Mouse (Mus musculus): Measurements from ENCODE around the gene Fam69b. TPM values are rescaled to one million over a fixed set of nuclear protein-coding genes. Genes with fewer than 3 reads are reported as not detected.

The Fam69b gene
- polyA plus RNA-seq, 1 experiment from 2014 or later = 40.4 TPM

DNA sequence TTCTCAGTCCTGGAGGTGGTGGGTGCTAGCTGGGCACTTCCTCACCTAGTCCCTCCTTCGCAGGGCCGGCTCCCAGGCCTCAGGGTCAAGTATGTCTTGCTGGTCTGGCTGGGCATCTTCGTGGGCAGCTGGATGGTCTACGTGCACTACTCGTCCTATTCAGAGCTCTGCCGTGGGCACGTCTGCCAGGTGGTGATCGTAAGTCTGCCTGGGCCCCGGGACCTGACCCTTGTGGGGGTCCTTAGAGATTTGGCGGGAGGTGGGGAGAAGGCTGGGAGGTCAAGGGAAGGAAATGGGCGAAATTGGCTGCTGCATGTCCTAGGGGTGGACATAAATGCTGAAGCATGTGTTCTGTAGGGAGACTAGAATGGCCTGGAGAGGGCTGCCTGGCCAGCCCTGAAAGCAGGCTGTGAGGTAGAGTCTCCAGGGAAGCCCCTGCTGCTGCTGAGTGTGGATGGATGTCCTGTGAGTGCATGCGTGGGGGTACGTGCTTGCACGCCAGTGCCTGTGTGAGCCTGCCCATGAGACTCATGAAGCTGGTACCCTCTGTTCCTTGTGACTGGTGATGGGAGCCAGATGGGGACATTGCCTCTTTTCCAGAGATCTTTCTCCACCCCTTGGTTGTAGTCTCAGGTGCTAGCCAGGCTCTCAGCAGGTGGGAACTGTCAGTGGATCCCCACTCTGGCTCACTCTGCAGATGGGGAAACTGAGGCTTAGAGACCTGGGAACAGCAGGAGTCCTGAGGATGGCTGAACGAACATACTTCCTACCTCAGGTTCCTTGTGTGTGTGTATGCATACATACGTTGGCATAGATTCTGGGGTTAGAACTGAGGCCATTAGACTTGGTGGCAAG lies 4.5 kb downstream of the Fam69b start:
- ATAC-seq (replicated peaks; ENCODE audit: insufficient number of reproducible peaks, low FRiP score, low TSS enrichment, low read depth) (no peak), DNase-seq (ENCODE audit: low spot score) (no peak)
- H3K4me3 ChIP-seq (ENCODE audit: low read depth, low read length) = no peak overlapping the region
- no peak overlapping the region for H3K9ac ChIP-seq (replicated peaks; ENCODE audit: low read length)
- H3K27ac ChIP-seq (replicated peaks; ENCODE audit: low read depth, low read length) = no peak overlapping the region
- H3K27me3 ChIP-seq (ENCODE audit: control insufficient read depth, insufficient read depth, low read length) = no peaks in the 10 kb centered on the region; the same call in 1 of the 2 replicates
- peaks cover 3% of the 10 kb centered on the region; the same call in 1 of the 2 replicates for H3K4me1 ChIP-seq (ENCODE audit: control insufficient read depth, insufficient read depth, low read length)
- no peak overlapping the region for H3K4me2 ChIP-seq (ENCODE audit: low read depth, low read length)
- H3K36me3 ChIP-seq (replicated peaks; ENCODE audit: control insufficient read depth, insufficient read depth, low read depth, low read length) = peaks cover 13% of the 10 kb centered on the region
- WGBS = 85% methylated on average over 16 of the region's 16 CpGs
- no peaks in the 10 kb centered on the region for H3K9me3 ChIP-seq (replicated peaks; ENCODE audit: control insufficient read depth, low read length)

DNA sequence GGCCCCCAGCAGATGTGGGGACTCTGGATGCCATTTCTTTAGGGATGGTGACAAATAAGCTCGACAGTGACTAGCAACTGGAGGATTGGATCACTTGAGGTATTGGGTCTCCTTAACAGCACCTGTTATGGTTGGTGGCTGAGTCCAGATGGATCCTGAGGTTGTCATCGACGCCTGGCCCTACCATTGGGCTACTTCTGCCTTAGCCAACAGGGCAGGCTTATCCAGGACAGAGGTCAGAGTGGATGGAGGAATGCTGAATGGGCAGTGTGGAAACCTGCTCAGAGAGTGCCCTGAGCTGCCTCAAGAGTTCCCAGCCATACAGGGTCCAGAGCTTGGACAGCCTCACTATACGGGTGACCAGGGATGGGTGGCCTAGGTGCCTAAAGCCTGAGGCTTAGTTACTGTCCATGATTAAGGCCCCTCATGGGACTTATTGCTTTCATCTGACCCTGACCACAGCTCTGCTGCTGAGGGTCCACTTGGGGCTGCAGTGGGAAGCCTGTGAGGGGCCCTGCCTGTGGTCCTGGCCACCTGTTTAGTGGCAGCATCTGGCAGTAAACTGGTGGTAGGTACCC lies 5.8 kb downstream of the Fam69b start:
- WGBS = 64% methylated on average over 4 of the region's 4 CpGs
- Histone ChIP-seq H3K27me3 (ENCODE audit: control insufficient read depth, insufficient read depth, low read length) (no peaks in the 10 kb centered on the region), H3K36me3 (replicated peaks; ENCODE audit: control insufficient read depth, insufficient read depth, low read depth, low read length) (peaks cover 13% of the 10 kb centered on the region), H3K4me1 (ENCODE audit: control insufficient read depth, insufficient read depth, low read length) (peaks cover 3% of the 10 kb centered on the region; the same call in 1 of the 2 replicates), H3K9me3 (replicated peaks; ENCODE audit: control insufficient read depth, low read length) (no peaks in the 10 kb centered on the region), H3K27ac (replicated peaks; ENCODE audit: low read depth, low read length) (no peak overlapping the region), H3K4me2 (ENCODE audit: low read depth, low read length) (no peak overlapping the region), H3K4me3 (ENCODE audit: low read depth, low read length) (no peak overlapping the region), H3K9ac (replicated peaks; ENCODE audit: low read length) (no peak overlapping the region)
- ATAC-seq (replicated peaks; ENCODE audit: insufficient number of reproducible peaks, low FRiP score, low TSS enrichment, low read depth) (no peak), DNase-seq (ENCODE audit: low spot score) (no peak)

DNA sequence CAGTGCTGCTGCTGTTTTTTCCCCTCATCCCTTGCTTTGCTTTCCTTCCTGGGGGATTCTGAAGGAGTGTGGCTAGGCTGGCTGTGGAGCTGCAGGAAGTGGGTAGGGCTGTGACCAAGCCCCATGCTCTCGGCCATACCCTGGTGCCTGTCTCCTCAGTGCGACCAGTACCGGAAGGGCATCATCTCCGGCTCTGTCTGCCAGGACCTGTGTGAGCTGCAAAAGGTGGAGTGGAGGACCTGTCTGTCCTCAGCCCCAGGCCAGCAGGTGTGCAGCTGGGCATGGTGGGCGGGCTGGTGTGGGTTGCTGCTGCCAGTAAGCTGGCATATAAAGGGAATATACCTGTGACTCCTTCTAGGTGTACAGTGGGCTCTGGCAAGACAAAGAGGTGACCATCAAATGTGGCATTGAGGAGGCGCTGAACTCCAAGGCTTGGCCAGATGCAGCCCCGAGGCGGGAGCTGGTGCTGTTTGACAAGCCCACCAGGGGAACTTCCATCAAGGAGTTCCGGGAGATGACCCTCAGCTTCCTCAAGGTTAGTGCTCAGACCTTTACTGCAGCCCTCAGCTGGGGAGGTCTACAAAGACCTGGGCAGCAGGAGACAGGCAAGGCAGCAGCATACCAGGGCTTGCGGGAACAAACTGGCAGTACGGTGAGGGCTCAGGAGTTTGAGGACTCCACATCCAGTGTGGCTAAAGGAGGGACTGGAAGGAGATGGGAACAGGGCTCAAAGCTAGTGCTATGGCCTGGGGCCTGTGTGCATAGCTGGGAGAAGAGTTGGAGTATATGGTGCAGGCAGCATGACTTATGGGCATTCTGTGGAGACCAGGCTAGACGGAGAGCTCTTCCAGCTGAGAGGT lies 6.6 kb downstream of the Fam69b start:
- Histone ChIP-seq H3K27me3 (ENCODE audit: control insufficient read depth, insufficient read depth, low read length) (no peaks in the 10 kb centered on the region), H3K36me3 (replicated peaks; ENCODE audit: control insufficient read depth, insufficient read depth, low read depth, low read length) (peaks cover 13% of the 10 kb centered on the region), H3K9ac (replicated peaks; ENCODE audit: low read length) (no peak overlapping the region), H3K4me2 (ENCODE audit: low read depth, low read length) (no peak overlapping the region), H3K27ac (replicated peaks; ENCODE audit: low read depth, low read length) (no peak overlapping the region), H3K4me3 (ENCODE audit: low read depth, low read length) (no peak overlapping the region), H3K9me3 (replicated peaks; ENCODE audit: control insufficient read depth, low read length) (no peaks in the 10 kb centered on the region), H3K4me1 (ENCODE audit: control insufficient read depth, insufficient read depth, low read length) (no peaks in the 10 kb centered on the region; the same call in 1 of the 2 replicates)
- DNase-seq (ENCODE audit: low spot score) (no peak), ATAC-seq (replicated peaks; ENCODE audit: insufficient number of reproducible peaks, low FRiP score, low TSS enrichment, low read depth) (no peak)
- WGBS = 63% methylated on average over 12 of the region's 12 CpGs

DNA sequence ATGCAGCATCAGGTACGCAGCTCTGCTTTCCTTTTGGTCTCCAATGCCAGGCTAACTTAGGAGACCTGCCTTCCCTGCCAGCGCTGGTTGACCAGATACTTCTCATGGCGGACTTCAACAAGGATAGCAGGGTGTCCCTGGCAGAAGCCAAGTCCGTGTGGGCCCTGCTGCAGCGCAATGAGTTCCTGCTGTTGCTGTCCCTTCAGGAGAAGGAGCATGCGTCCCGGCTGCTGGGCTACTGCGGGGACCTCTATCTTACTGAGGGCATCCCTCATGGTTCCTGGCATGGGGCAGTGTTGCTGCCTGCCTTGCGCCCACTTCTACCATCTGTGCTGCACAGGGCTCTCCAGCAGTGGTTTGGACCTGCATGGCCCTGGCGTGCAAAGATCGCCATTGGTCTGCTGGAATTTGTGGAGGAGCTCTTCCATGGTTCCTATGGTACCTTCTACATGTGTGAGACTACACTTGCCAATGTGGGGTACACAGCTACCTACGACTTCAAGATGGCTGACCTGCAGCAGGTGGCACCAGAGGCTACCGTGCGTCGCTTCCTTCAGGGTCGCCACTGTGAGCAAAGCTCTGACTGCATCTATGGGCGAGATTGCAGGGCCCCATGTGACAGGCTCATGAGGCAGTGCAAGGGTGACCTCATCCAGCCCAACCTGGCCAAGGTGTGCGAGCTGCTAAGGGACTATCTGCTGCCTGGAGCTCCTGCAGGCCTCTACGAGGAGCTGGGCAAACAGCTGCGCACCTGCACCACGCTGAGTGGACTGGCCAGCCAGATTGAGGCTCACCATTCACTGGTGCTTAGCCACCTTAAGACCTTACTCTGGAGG lies 7.5 kb downstream of the Fam69b start:
- Histone ChIP-seq H3K9me3 (replicated peaks; ENCODE audit: control insufficient read depth, low read length) (no peaks in the 10 kb centered on the region), H3K4me2 (ENCODE audit: low read depth, low read length) (no peak overlapping the region), H3K27me3 (ENCODE audit: control insufficient read depth, insufficient read depth, low read length) (no peaks in the 10 kb centered on the region), H3K4me1 (ENCODE audit: control insufficient read depth, insufficient read depth, low read length) (no peaks in the 10 kb centered on the region; the same call in 1 of the 2 replicates), H3K4me3 (ENCODE audit: low read depth, low read length) (no peak overlapping the region), H3K9ac (replicated peaks; ENCODE audit: low read length) (no peak overlapping the region), H3K27ac (replicated peaks; ENCODE audit: low read depth, low read length) (no peak overlapping the region), H3K36me3 (replicated peaks; ENCODE audit: control insufficient read depth, insufficient read depth, low read depth, low read length) (peaks cover 13% of the 10 kb centered on the region)
- DNase-seq (ENCODE audit: low spot score) (no peak), ATAC-seq (replicated peaks; ENCODE audit: insufficient number of reproducible peaks, low FRiP score, low TSS enrichment, low read depth) (no peak)
- 74% methylated on average over 21 of the region's 21 CpGs for WGBS

DNA sequence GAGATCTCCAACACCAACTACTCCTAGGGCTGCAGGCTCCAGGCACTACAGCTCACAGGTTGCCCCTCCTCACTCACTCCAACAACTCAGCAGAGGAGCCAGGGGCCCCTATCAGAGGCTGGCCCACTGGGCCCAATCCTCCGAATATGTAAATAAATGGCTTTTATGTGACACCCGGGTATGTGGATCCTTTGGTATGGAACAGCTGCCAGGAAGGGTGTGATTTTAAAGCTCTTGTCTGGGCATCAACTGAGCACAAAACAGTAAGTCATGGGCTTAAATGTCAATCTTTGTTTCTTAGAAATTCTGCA lies 8.0 kb downstream of the Fam69b start:
- Histone ChIP-seq H3K4me1 (ENCODE audit: control insufficient read depth, insufficient read depth, low read length) (no peaks in the 10 kb centered on the region; the same call in 1 of the 2 replicates), H3K9me3 (replicated peaks; ENCODE audit: control insufficient read depth, low read length) (no peaks in the 10 kb centered on the region), H3K27me3 (ENCODE audit: control insufficient read depth, insufficient read depth, low read length) (no peaks in the 10 kb centered on the region), H3K36me3 (replicated peaks; ENCODE audit: control insufficient read depth, insufficient read depth, low read depth, low read length) (peaks cover 13% of the 10 kb centered on the region), H3K27ac (replicated peaks; ENCODE audit: low read depth, low read length) (no peak overlapping the region), H3K4me2 (ENCODE audit: low read depth, low read length) (no peak overlapping the region), H3K4me3 (ENCODE audit: low read depth, low read length) (no peak overlapping the region), H3K9ac (replicated peaks; ENCODE audit: low read length) (no peak overlapping the region)
- 55% methylated on average over 2 of the region's 2 CpGs for WGBS
- DNase-seq (ENCODE audit: low spot score) (no peak), ATAC-seq (replicated peaks; ENCODE audit: insufficient number of reproducible peaks, low FRiP score, low TSS enrichment, low read depth) (no peak)

DNA sequence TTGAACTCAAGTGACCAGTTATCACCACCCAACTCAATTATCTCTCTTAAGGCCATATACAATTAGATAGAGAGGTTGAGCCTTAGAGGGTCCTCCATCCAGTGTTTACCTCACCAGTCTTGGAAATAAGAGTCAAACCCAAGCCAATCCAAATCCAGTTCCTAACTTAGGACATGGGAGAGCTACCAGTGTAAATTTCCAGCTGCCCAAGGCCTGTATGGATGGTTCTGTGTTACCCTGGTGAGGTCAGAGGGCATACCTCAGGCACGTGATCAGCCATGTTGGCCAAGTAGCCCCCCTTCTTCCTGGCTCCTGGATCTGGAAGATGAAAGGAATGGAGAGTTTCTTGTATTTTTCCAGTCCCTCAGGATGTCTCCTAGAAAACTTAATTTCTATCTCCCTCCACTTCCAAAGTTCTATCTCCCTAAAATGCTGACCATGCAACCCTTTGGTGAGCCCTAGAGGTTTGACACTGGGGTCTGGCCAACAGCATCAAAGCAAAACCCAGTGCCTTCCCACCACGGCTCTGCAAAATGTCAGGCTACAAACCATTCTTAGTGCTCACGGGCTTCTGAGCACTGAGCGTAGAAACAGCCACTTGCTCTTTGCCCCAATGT lies 9.2 kb downstream of the Fam69b start:
- peaks cover 13% of the 10 kb centered on the region for H3K36me3 ChIP-seq (replicated peaks; ENCODE audit: control insufficient read depth, insufficient read depth, low read depth, low read length)
- no peak for ATAC-seq (replicated peaks; ENCODE audit: insufficient number of reproducible peaks, low FRiP score, low TSS enrichment, low read depth)
- no peak for DNase-seq (ENCODE audit: low spot score)
- no peak overlapping the region for H3K4me2 ChIP-seq (ENCODE audit: low read depth, low read length)
- 75% methylated on average over 4 of the region's 4 CpGs for WGBS
- H3K9me3 ChIP-seq (replicated peaks; ENCODE audit: control insufficient read depth, low read length) = no peaks in the 10 kb centered on the region
- H3K4me3 ChIP-seq (ENCODE audit: low read depth, low read length) = no peak overlapping the region
- H3K4me1 ChIP-seq (ENCODE audit: control insufficient read depth, insufficient read depth, low read length) = no peaks in the 10 kb centered on the region; the same call in 1 of the 2 replicates
- no peak overlapping the region for H3K9ac ChIP-seq (replicated peaks; ENCODE audit: low read length)
- H3K27ac ChIP-seq (replicated peaks; ENCODE audit: low read depth, low read length) = no peak overlapping the region
- no peaks in the 10 kb centered on the region for H3K27me3 ChIP-seq (ENCODE audit: control insufficient read depth, insufficient read depth, low read length)

DNA sequence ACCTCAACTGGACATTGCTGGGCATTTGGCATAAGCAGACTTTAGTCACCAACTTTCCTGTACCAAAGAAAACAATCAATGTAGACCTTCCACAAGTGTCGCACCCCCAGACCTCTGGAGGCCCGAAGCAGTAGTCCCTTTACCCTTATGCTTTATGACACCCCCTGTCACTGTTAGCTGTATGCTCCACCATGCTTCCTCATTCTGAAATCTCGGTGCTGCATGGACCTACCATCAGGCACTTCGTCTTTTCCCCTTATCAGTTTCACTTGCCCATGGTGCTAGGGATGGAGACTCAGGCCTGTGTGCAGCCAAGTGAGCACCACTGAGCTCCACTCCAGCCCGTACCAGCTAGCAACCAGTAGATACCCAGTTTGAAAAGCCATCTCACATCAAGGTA lies 9.8 kb downstream of the Fam69b start:
- Histone ChIP-seq H3K4me3 (ENCODE audit: low read depth, low read length) (no peak overlapping the region), H3K27me3 (ENCODE audit: control insufficient read depth, insufficient read depth, low read length) (no peaks in the 10 kb centered on the region), H3K27ac (replicated peaks; ENCODE audit: low read depth, low read length) (no peak overlapping the region), H3K9ac (replicated peaks; ENCODE audit: low read length) (no peak overlapping the region), H3K9me3 (replicated peaks; ENCODE audit: control insufficient read depth, low read length) (no peaks in the 10 kb centered on the region), H3K4me1 (ENCODE audit: control insufficient read depth, insufficient read depth, low read length) (no peaks in the 10 kb centered on the region), H3K4me2 (ENCODE audit: low read depth, low read length) (no peak overlapping the region; the same call in 1 of the 2 replicates), H3K36me3 (replicated peaks; ENCODE audit: control insufficient read depth, insufficient read depth, low read depth, low read length) (peaks cover 13% of the 10 kb centered on the region)
- 82% methylated on average over 5 of the region's 5 CpGs for WGBS
- no peak for DNase-seq (ENCODE audit: low spot score)
- ATAC-seq (replicated peaks; ENCODE audit: insufficient number of reproducible peaks, low FRiP score, low TSS enrichment, low read depth) = no peak
